Mouse (Mus musculus) hindbrain, embryonic 10.5 days (tissue): ENCODE measurements around the gene Tex52. TPM values are rescaled to one million over a fixed set of nuclear protein-coding genes. Genes with fewer than 3 reads are reported as not detected.

ENCODE experiments used
- DNase-seq: peaks from one replicate; pipeline ENCODE4 v3.0.0-alpha.2; 2017; ENCODE audit warnings: low spot score
- H3K27ac ChIP-seq: fragments of 300-500 bp; sonication (generic); 2 replicates; pipeline ENCODE4 v1.5.1; 2016; ENCODE audit warnings: mild to moderate bottlenecking, moderate library complexity
- H3K27me3 ChIP-seq: fragments of 300-500 bp; sonication (generic); 2 replicates; pipeline ENCODE4 v1.6.1; 2016; ENCODE audit warnings: mild to moderate bottlenecking; ENCODE audit not compliant: poor library complexity, insufficient read depth, severe bottlenecking
- H3K36me3 ChIP-seq: fragments of 300-500 bp; sonication (generic); 2 replicates; pipeline ENCODE4 v1.6.1; 2016; ENCODE audit warnings: mild to moderate bottlenecking, moderate library complexity
- H3K4me1 ChIP-seq: fragments of 300-500 bp; sonication (generic); replicated peaks from 2 replicates; pipeline ENCODE4 v1.6.1; 2016; ENCODE audit warnings: mild to moderate bottlenecking
- H3K4me3 ChIP-seq: fragments of 300-500 bp; sonication (generic); 2 replicates; pipeline ENCODE4 v1.5.1; 2016; ENCODE audit warnings: mild to moderate bottlenecking, moderate library complexity
- H3K9me3 ChIP-seq: fragments of 300-500 bp; sonication (generic); 2 replicates; pipeline ENCODE4 v1.6.1; 2016; ENCODE audit warnings: mild to moderate bottlenecking, moderate library complexity
- WGBS: fragments of 180-500 bp; shearing (Covaris S2); methylation state at CpG from one replicate; pipeline ENCODE4 v1.1.7; 2016; 5-methylcytosine and 5-hydroxymethylcytosine counted together
- polyA plus RNA-seq: library from polyadenylated mRNA; unstranded; fragments of >200 nt; fragmentation: Nextera tagmentation; extraction: Ambion mirVana; gene quantifications from 2 replicates; pipeline ENCODE4 v1.2.1, GENCODE M21; 2016

The Tex52 gene
- polyA plus RNA-seq: 0.62 and 0.86 TPM in 2 replicates

DNA sequence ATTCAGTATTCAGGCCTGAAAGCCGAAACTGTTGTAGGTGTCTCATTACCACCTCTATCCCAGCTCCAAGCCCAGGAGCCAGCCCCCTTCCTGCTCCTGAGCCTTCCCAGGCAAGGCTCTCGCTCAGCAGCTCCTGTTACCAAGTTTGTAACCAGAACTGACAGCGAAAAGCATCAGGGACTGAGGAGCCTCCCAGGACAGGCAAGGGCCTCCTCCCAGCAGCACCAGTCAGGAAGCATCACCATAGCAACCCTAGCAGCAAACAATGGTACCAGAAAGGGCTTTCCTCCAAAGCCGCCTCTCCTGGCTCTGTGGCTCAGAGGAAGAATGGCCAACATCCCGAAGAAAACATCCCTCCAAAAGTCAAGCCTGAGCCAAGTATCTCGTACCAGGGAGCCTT is at the start of gene Tex52, which contains the start of gene Gm44596:
Gene Tex52 (plus strand): TSS at position 265 of the 400 bp plus-strand sequence.
Gene Gm44596 (plus strand): TSS at position 312 of the 400 bp plus-strand sequence.
- Histone ChIP-seq H3K9me3 (no peaks in the 10 kb centered on the region), H3K27me3 (no peaks in the 10 kb centered on the region), H3K36me3 (peaks cover 76% of the 10 kb centered on the region), H3K4me1 (peaks cover 28% of the 10 kb centered on the region), H3K4me3 (no peak within 1 kb of the TSS), H3K27ac (peak within 1 kb of the TSS; percentile 29; the same call in 1 of the 2 replicates)
- WGBS: 23% methylated on average over 6 of the region's 6 CpGs
- DNase-seq: peak; percentile 63

DNA sequence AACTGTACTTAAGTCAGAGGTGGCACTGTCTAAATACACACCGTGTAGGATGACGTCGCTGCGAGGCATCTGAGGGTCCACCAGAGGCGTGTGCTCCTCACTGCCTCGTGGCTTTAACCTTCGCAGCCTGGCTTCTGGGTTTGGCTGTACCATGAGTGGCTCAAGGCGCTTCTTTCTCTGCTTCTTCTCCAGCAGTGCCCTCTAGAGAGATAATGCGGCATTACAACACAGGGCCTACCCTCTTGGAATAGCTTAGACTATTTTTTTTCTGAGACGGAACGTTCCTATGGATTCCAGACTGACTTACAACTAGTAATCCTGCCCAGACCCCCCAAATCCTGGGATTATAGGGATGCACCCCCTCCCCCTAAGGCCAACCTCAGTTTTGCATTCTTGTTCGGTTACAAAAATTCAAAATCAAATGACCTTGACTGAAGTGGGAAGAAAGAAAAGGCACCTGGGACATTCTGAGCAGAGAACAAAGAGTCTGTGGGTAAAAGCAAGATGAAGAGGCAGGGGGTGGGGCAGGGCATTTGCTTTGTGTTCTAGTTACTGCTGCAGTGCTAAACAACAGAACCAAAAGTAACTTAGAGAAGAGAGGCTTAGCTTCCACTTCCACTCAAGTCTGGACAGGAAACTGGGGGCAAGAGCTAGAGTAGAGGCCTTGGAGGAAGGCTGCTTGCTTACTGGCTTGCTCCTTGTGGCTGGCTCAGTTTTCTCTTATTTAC is 40.7 kb upstream of the Tex52 start:
- peak; percentile 74 for DNase-seq
- WGBS: 22% methylated on average over 12 of the region's 12 CpGs
- peak overlapping the region; percentile 50 for H3K27ac ChIP-seq

DNA sequence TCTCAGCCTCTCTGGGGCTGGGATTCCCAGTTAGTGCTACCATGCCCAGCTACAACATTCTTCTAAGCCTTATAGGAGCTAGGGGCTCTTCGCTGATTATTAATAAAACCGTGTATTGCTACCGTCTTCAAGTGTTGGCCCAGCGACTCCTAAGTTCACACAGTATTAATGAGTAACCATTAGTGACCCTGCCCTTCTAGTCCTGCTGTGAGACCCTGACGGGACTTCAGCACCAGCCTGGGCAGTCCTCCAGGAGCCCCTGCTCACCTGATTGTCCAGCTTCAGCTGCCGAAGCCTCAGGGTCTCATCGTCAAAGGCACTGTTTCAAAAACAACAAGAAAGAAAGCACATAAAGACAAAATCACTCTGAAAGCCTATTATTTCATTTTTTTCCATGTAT is 37.8 kb upstream of the Tex52 start:
- no peak overlapping the region for H3K4me3 ChIP-seq
- H3K9me3 ChIP-seq: no peaks in the 10 kb centered on the region
- H3K27me3 ChIP-seq: no peaks in the 10 kb centered on the region
- 87% methylated on average over 7 of the region's 7 CpGs for WGBS
- peaks cover 22% of the 10 kb centered on the region for H3K4me1 ChIP-seq
- no peak for DNase-seq
- H3K36me3 ChIP-seq: peaks cover 53% of the 10 kb centered on the region
- no peak overlapping the region for H3K27ac ChIP-seq

More for the DNA sequence above, 40.7 kb upstream of the Tex52 start:
- H3K4me3 ChIP-seq: no peak overlapping the region
- no peaks in the 10 kb centered on the region for H3K27me3 ChIP-seq
- peaks cover 68% of the 10 kb centered on the region for H3K36me3 ChIP-seq
- H3K4me1 ChIP-seq: peaks cover 18% of the 10 kb centered on the region
- H3K9me3 ChIP-seq: peaks cover 16% of the 10 kb centered on the region

DNA sequence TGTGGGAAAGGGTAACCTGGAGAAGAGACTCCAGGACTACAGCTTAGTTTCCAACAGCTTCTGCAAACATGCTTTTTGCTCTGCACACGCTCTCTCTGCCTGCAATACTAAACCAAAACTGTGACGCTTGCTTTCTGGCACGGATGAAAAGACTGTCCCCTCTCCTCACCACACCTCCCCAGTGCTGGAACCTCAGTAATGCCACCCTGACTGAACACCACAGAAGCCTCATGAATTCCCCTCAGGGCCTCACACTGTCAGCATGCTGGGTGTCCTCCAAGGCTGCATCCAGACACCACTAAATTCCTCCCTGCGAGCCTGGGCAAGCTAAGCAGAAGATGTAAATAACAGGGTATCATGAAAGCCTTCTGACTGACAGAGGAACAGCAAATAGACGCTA is 36.4 kb upstream of the Tex52 start:
- Histone ChIP-seq H3K4me3 (no peak overlapping the region), H3K27ac (no peak overlapping the region), H3K9me3 (no peaks in the 10 kb centered on the region), H3K36me3 (peaks cover 53% of the 10 kb centered on the region), H3K4me1 (peaks cover 22% of the 10 kb centered on the region), H3K27me3 (no peaks in the 10 kb centered on the region)
- DNase-seq: no peak
- 62% methylated on average over 5 of the region's 5 CpGs for WGBS

DNA sequence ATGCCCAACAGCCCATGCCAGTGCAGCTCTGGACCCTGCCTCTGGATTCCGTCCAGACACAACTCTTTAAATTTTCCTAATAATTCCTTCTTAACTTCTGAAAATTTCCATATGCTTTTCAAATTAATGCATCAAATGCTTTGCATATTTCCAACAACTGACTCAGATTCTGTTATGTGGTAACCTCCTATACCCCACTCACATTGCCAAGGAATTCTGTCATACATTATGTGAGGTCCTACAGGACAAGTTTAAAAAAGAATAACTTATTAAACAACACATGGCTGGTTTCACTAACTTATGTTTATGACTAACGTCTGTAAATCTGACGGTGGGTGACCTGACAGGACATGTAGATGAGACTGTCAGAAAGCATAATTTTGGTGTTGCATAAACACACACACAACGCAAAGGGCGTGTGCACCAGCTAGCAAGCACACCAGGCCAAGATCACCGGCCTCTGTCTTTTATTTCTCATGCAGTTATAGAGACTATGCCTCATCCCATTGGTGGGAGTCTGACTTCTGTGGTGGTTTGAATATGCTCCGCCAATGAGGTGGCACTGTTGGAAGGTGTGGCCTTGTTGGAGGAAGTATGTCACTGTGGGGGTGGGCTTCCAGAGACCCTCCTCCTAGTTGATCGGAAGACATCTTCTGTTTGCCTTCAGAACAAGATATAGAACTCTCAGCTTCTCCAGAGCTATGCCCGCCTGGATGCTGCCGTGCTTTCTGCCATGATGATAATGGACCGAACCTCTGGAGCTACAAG is 33.1 kb upstream of the Tex52 start:
- H3K27ac ChIP-seq: no peak overlapping the region
- no peak overlapping the region for H3K4me3 ChIP-seq
- H3K36me3 ChIP-seq: peaks cover 37% of the 10 kb centered on the region
- no peaks in the 10 kb centered on the region for H3K9me3 ChIP-seq
- 95% methylated on average over 11 of the region's 11 CpGs for WGBS
- H3K4me1 ChIP-seq: peaks cover 12% of the 10 kb centered on the region; the same call in 1 of the 2 replicates
- no peaks in the 10 kb centered on the region for H3K27me3 ChIP-seq
- DNase-seq: no peak

DNA sequence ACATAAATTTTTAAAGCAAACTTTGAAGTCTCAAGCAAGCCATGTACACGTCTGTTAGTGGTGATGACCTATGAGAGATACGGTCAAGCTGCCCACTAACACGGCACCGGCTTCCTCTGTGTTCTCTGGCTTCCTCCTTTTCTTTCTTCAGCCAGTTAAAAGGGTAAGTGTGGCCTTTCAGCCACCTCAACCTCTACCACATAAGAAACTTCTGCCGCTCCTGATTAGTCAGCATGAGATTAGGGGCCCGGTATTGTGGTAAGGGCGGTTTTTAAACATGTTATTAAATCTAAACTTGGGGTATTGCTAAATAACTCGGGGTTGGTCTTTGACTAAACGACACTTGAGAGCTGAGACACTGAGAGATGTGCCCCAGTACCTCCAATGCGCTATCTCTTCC is 29.6 kb upstream of the Tex52 start:
- DNase-seq: no peak
- Histone ChIP-seq H3K4me3 (no peak overlapping the region), H3K9me3 (no peaks in the 10 kb centered on the region), H3K36me3 (peaks cover 56% of the 10 kb centered on the region), H3K4me1 (peaks cover 8% of the 10 kb centered on the region; the same call in 1 of the 2 replicates), H3K27me3 (no peaks in the 10 kb centered on the region), H3K27ac (no peak overlapping the region)
- WGBS: 93% methylated on average over 10 of the region's 10 CpGs

DNA sequence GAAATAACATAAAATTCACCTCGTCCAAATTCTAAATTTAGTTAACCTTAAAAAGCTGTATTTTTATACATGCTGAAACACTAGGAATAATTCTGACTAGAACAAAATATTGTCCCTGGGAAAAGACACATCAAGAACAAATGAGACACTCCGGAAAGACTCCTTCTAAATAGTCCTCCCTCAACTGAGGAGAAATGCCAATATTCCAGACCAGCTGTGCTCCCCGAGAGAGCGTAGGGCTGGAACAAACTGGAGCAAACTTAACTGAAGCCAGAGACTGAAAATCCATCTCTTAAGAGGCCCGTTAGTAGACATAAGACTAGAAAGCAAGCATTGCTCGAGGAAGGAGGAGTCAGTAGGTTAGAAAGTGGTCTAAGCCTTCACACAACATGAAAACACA is 28.5 kb upstream of the Tex52 start:
- Histone ChIP-seq H3K9me3 (no peaks in the 10 kb centered on the region), H3K36me3 (peaks cover 59% of the 10 kb centered on the region)
- WGBS: 94% methylated on average over 6 of the region's 6 CpGs

DNA sequence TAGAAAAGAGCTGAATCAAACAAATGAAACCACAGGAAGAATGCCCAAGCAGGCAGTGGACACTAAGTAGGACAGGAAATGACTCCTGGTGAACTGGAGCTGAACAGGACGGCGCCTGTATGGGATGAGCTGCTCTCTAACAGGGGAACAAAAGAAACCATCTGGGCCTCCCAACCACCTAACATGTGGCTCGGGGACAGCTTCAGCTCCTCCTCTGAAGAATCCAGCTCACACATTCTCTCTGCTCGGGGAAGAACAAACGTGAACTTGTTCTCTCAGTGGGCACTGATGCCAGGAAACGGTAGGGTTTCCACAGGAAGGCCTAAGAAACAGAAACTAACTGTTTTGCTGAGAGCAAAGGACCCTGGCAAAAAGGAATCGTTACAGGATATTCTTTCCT is 25.5 kb upstream of the Tex52 start:
- no peak overlapping the region for H3K4me3 ChIP-seq
- no peaks in the 10 kb centered on the region for H3K9me3 ChIP-seq
- peaks cover 51% of the 10 kb centered on the region for H3K36me3 ChIP-seq
- H3K4me1 ChIP-seq: peaks cover 25% of the 10 kb centered on the region
- DNase-seq: no peak
- 50% methylated on average over 7 of the region's 7 CpGs for WGBS
- peak overlapping the region; percentile 37 for H3K27ac ChIP-seq
- no peaks in the 10 kb centered on the region for H3K27me3 ChIP-seq

More for the DNA sequence above, 28.5 kb upstream of the Tex52 start:
- Histone ChIP-seq H3K27ac (no peak overlapping the region), H3K27me3 (no peaks in the 10 kb centered on the region), H3K4me1 (peaks cover 8% of the 10 kb centered on the region; the same call in 1 of the 2 replicates), H3K4me3 (no peak overlapping the region)
- no peak for DNase-seq

DNA sequence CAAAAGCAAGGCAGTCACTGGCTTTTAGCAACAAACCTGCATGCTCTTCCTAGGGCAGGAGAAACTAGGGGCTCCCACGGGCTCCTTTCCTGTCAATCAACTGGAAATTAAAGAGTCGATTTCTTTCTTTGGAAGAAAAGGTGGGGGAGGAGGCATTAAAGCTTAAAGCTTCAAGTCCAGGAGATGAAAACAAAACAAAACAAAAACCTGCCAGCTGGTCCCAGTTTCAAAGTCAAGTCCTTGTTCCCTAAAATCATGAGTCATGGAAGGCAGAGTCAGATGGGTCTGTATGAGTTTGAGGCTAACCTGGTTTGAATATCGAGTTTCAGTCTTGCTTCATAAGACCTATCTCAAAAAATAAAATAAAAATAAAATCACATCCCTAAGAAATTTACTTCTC is 21.1 kb upstream of the Tex52 start:
- Histone ChIP-seq H3K36me3 (peaks cover 58% of the 10 kb centered on the region), H3K4me1 (peaks cover 34% of the 10 kb centered on the region), H3K27me3 (no peaks in the 10 kb centered on the region), H3K9me3 (no peaks in the 10 kb centered on the region), H3K4me3 (0 out of 2 replicates have a peak overlapping the region, but pooled peaks have one; percentile 83), H3K27ac (no peak overlapping the region)
- WGBS: 54% methylated on average over 3 of the region's 3 CpGs
- DNase-seq: no peak

DNA sequence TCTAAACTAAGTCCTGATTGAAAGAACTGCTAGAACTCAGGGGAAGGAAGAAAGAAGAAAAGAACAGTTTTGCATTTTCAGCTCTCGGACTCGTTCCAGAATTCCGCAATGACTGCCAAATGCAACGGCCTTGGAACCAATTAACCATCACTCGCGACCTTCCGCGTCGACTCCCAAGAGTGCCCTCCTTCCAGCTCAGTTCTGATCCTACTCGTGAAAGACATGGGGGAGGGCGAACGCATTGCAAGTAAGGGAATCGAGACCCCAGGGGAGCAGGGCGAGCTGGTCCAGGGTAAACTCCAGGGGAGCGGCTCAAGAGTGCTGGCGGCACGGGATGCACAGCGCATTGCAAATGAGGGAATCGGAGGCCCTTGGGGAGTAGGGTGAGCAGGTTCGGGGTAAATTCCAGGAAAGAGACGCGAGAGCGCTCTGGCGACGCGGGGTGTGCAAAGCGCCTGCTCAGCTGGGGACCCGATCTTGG is 20.0 kb upstream of the Tex52 start:
- Histone ChIP-seq H3K4me3 (peak overlapping the region; percentile 83), H3K36me3 (peaks cover 50% of the 10 kb centered on the region), H3K27me3 (no peaks in the 10 kb centered on the region), H3K4me1 (peaks cover 37% of the 10 kb centered on the region), H3K27ac (peak overlapping the region; percentile 93), H3K9me3 (no peaks in the 10 kb centered on the region)
- WGBS: under 1% methylated on average over 28 of the region's 28 CpGs
- no peak for DNase-seq

DNA sequence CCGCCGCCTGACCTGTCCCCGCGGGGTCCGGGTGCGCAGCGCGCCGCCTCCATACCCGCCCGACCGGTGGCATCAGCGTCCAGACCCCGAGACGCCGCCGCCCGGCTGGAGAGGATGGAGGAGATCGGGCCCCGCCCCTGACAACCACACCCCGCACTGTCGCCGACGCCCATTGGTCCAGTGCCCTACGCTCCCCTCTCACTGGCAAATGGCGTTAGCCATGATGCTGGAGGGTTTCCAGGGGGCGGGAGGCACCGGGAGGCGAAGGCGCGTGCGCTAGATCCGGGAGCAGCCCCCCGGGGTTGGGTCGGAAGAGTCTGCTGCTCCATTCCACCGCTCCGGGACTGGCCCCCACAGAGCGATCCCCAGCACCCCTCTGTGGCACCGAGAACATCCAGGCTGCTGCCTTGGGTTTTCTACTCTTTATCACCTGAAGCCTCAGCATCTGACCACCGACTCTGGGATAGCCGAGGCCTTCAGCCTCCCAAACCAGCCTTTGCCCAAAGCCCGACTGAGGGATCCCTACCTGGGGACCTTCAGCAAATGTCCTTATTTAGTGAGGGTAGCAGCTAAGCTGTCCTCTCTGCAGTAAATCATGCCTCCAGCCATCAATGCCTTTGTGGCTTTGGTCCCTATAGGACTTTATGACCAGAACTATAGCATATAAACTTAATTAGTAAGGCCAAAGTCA is 19.4 kb upstream of the Tex52 start, which contains the start of gene Tulp3:
Gene Tulp3 (minus strand): TSS at position 126 of the 691 bp plus-strand sequence.
- DNase-seq: peak; percentile 99
- no peaks in the 10 kb centered on the region for H3K27me3 ChIP-seq
- peaks cover 43% of the 10 kb centered on the region for H3K4me1 ChIP-seq
- peak within 1 kb of the TSS; percentile 83 for H3K4me3 ChIP-seq
- under 1% methylated on average over 42 of the region's 42 CpGs for WGBS
- H3K9me3 ChIP-seq: no peaks in the 10 kb centered on the region
- peak within 1 kb of the TSS; percentile 93 for H3K27ac ChIP-seq
- H3K36me3 ChIP-seq: peaks cover 44% of the 10 kb centered on the region

DNA sequence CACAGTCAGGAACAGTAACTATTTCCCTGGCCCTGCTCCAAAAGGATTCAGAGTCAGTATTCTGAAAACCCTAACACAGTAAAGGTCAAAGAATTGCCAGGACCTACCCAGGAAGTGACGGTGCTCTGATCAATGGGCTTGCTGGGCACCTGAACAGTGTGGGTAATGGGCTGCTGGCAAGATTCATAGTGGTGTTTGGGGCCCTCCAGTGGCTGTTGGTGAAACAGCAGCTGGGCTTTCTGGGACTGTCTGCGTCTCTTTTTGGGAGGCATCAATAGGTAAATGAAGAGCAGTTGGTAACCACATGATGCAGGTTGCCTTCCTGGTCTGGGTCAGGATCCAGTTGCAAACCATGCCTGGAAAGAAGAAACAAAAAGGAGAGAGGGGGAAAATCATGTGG is 16.3 kb upstream of the Tex52 start:
- Histone ChIP-seq H3K4me3 (no peak overlapping the region), H3K36me3 (peaks cover 27% of the 10 kb centered on the region), H3K27ac (no peak overlapping the region), H3K9me3 (no peaks in the 10 kb centered on the region), H3K4me1 (peaks cover 54% of the 10 kb centered on the region), H3K27me3 (no peaks in the 10 kb centered on the region)
- 32% methylated on average over 2 of the region's 2 CpGs for WGBS
- peak; percentile 66 for DNase-seq
